Mouse (Mus musculus) spleen, adult 18-20 months (tissue): Measurements from ENCODE around the gene Slc34a2.

Source experiments
- DNase-seq, 2 experiments: peaks; one replicate each; pipeline ENCODE4 v3.0.0; 2022; ENCODE audit warnings: mixed read lengths in 2 of 2

The Slc34a2 gene

DNA sequence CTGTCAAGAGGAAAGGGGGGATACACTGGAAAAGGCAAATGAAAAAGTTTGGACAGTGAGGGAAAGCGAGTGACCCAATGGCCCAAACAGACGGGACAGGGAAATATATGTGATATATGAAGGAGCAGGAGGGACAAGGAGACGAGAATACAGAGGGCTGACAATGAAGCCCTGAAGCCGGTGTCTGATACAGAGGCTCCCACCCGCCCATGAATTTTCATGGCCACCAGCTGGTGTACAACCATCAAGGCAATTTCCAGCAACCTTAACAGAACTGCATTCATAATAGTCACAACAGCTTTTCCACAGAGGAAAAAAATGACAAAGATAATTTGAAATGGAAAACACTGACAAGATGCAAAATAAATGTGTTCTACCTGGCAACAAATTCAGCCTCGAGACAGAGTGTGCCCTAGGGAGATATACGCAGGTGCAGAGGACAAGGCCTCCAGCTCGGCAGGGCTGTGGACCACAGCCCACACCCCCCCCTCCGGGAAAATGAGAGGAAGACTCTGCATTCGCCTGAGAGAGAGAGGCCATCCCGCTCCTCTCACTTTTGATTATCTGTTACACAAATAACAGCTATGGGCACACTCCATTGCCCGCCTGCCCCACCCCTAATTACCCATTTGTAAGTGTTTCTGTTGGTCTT is 76.9 kb downstream of the Slc34a2 start:
- DNase-seq: no peak

DNA sequence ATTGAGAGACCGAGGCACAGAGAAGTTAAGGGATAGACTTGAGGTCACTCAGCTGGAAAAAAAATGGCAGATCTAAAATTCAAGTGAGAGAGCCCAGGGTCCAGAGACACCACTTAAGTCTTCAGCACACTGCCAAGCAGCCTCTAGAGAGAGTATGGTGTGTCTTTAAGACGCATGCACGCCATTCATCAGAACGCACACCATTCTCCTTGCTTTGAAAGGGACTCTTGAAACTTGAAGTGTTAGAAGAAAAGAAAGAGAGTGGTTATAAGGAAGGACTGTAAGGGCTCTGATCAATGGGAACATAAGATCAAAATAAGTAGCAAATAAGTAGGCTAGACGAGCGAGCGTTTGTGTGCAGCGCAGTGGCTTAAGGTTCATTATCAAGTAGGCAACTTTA is 80.3 kb downstream of the Slc34a2 start:
- no peak for DNase-seq

DNA sequence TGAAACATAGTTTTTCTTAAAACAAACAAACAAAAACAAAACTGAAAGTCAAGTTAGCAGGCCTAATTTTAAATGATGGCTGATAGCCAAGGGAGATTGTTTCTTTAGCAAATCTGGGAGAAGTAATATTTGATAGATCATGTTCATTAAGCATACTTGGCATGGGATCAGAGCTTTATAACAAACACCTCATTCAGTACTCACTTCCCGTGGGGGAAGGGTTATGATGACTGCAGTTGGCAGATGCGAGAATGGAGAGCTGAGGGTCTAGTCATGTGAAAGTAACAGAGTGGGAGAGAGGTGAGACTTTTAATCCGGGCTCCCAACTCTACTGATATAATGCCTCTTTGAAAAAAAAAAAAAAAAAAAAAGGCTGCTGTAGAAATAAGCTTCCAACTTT is 81.8 kb downstream of the Slc34a2 start:
- DNase-seq: no peak
